Mouse (Mus musculus): ENCODE measurements around the gene Acaca.
A peak's percentile ranks its signal among the peaks of the same experiment; 100 is the strongest.
"Not testable (repeated sequence)": the region's sequence is repeated elsewhere in the genome, so short reads cannot be mapped to it uniquely, and the experiment has no call there.

Gene Acaca

GRCm38 (mm10) chr11:84392066-84392465 is 262.6 kb downstream of the Acaca start:
- DNase-seq (ENCODE audit: low read depth) = not testable (repeated sequence)

DNA sequence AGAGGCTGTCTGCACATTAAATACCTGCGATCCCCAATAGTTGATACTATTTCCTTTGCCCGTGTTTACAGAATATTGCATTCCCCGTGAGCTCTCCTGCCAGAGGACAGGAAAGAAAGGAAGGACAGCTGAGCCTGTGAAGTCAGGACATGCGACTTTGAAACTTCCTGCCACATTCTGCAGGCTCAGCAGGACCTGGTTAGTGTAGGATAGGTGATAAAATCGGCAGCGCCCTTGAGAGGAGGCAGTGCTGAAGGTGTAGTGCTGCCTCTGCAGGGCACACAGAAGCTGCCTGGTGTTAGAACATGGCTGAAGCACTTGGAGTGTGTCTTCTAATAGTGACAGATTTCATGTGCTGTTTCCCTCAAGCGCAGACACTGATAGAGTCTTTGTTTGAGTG is 264.1 kb downstream of the Acaca start:
- no peak for DNase-seq (ENCODE audit: low read depth)

- no peak for DNase-seq (ENCODE audit: low read depth)
Observed at GRCm38 (mm10) chr11:84395010-84395409, 265.5 kb downstream of the Acaca start.

DNA sequence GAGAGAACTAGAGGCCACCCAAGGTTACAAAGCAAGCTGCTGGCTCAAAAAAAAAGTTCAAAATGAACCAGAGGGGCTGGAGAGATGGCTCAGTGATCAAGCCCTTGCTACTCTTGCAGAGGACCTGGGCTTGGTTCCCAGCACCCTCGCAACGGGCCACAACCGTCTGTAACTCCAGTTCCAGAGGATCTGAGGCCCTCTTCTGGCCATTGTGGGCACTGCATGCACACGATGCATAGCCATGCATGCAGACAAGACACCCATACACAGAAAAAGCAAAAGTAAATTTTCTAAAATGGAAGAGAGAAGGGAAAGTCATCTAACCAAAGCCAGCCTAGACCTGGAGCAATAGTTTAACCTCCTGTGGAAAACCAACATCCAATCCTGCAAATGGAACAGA is 277.3 kb downstream of the Acaca start:
- no peak for DNase-seq (ENCODE audit: low read depth)

DNA sequence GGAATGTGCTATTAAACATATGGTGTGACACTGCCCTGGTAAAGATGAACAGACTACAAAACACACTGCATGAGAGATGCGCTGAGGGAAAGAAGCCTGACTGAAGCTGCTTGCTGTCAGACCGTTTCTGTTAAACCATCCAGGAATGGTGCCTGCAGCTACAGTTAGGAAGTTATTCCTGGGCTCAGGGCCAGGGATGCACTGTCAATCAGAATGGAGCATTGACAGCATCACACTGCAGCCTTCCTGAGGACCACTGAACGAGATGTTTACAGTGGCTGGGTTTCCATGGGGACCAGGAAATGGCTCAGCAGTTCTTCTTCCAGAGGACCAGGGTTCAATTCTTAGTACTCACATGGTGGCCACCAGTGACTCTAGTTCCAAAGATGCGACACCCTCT is 280.9 kb downstream of the Acaca start:
- no peak for DNase-seq (ENCODE audit: low read depth)

DNA sequence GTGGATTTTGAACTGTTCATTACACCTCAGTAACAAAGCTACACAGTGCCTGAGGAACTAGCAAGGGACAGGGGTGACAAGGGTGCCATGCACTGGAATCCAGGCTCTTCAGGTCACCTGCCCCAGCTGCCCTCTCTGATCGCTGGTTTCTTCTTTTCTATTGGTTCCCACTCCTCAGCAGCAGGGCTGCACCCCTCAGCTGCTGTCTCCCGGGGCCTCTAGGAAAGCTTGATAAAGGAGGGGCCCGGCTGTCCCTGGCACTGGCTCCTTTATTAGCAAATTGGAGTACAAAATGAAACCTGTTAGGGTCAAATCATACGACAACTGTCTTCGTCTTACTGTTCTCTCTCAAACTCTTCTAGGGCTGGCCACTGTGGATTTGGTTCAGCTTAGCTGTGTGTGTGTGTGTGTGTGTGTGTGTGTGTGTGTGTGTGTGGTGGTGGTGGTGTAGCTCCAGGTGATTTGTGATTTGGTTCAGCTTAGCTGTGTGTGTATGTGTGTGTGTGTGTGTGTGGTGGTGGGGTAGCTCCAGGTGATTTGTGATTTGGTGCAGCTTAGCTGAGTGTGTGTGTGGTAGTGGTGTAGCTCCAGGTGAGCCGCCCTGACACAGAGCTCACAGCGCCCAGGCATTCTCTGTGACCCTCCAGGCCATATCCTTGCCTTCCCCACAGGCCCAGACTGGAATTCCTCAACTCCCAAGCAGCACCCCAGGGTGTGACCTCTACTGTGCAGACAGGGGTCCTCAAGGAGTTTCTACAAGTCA is 281.6 kb downstream of the Acaca start:
- DNase-seq (ENCODE audit: low read depth) = no peak

GRCm38 (mm10) chr11:84411642-84412018 is 282.2 kb downstream of the Acaca start:
- DNase-seq (ENCODE audit: low read depth) = no peak

GRCm38 (mm10) chr11:84412201-84412934 is 282.9 kb downstream of the Acaca start:
- no peak for DNase-seq (ENCODE audit: low read depth)

- DNase-seq (ENCODE audit: low read depth) = peak; percentile 66
Observed at GRCm38 (mm10) chr11:84413111-84413510, 283.6 kb downstream of the Acaca start.

DNA sequence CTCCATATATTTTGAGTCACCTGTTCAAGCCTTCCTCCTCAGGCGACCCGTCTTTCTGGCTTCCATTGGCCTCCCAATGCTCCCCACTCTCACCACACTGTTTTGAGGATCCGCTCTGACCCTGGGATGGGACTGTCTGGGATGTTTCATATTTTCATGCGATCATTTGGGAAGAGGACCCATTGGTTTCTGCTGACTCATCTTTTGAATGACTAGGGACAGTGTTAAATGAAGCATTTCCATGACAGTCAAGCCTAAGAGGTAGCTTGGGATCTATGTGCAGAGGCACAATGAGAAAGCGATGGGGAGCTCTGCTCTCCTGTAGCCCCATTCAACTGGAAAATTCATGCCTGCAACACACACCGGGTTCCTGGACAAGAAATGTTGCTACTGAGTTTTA is 291.3 kb downstream of the Acaca start:
- no peak for DNase-seq (ENCODE audit: low read depth)

DNA sequence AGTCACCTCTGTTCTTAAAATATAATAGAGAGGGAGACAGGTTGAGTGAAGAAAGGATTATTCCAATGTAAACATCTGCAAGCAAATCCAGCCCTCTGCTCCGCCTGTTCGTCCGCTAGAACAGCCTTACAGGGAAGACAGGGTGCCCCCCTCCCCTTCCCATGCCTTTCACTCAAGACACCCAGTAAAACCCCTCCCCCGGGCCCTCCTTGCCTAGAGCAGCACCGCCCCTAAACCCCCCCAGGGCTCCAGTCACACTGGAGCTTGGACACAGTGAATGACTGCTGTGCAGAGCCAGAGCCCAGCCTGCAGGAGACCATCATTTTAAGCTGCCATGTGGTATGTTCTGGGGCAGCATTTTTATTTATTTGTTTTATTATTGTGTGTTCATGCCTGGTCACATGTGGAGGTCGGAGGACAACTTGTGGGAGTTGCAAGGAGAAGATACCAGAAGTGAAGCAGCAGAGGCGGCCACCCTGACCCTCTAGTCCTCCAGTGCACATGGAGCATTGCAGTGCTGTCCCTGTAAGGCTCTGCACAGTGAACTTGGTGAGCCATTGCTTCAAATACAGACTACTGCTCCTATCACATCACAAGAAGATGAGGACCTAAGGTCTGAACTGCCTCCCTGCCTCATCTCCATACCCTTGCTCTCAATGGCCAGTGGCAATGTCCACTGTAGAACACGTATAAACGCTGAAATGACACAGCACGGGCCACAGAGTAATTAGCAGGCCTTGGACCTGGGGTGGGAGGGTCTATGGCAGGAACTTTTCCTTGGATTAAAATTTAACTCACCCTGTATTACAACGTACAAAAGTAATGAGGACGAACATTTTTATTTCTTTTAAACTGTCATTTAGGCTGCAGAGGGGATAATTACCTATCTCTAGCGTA is 296.5 kb downstream of the Acaca start:
- DNase-seq (ENCODE audit: low read depth) = no peak

- no peak for DNase-seq (ENCODE audit: low read depth)
Observed at GRCm38 (mm10) chr11:84426633-84426998, 297.1 kb downstream of the Acaca start.

- DNase-seq (ENCODE audit: low read depth) = no peak
Observed at GRCm38 (mm10) chr11:84429581-84429980, 300.1 kb downstream of the Acaca start.

- DNase-seq (ENCODE audit: low read depth) = no peak
Observed at GRCm38 (mm10) chr11:84430336-84430735, 300.9 kb downstream of the Acaca start.

DNA sequence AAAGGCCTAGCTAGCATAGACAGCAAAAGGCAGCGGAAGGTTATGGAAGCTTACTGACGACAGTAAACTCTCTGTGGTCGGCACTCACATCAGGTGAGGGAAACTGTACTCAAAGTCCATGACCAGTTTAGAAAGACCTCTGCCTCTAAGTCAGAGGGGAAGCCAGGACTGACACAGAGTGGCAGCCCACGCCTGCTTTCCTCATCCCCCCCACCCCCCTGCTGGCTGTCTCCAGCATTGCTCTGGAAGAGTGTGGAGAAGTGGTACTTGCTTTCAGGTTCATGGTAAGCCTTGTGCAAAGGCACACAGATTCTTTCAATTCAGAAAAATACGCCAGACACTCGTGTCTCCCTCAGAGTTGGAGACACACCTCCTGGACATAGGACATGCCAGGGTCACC is 305.4 kb downstream of the Acaca start:
- DNase-seq (ENCODE audit: low read depth) = no peak

- DNase-seq (ENCODE audit: low read depth) = no peak
Observed at GRCm38 (mm10) chr11:84440402-84440801, 310.9 kb downstream of the Acaca start.

- no peak for DNase-seq (ENCODE audit: low read depth)
Observed at GRCm38 (mm10) chr11:84442554-84443331, 313.3 kb downstream of the Acaca start.

Data from c-Kit-positive CD71-positive TER-119-negative erythroid progenitor cells, embryonic 14.5 days (primary cell).